ENCODE assay signal across 7 mouse cellular contexts in genomic region chr1:151500531-151501361, GRCm38 (mm10). TPM values are rescaled to one million over a fixed set of nuclear protein-coding genes. Genes with fewer than 3 reads are reported as not detected.
A peak's percentile ranks its signal among the peaks of the same experiment; 100 is the strongest.
DNase-seq lines count a peak whose midpoint lies in the region; ATAC-seq lines count a peak whose summit lies in the region.

TSS of gene Rnf2 (minus strand) at chr1:151500955.

- no peaks in the 10 kb centered on the region for H3K36me3 ChIP-seq in intestine, embryonic 15.5 days
- no peaks in the 10 kb centered on the region; the same call in 1 of the 2 replicates for H3K36me3 ChIP-seq in midbrain, embryonic 10.5 days

- peak within 1 kb of the TSS; percentile 98 for H3K9ac ChIP-seq in intestine, embryonic 15.5 days

- H3K4me2 ChIP-seq in intestine, embryonic 15.5 days (replicated peaks) = peak within 1 kb of the TSS; percentile 65

- H3K9me3 ChIP-seq in intestine, embryonic 15.5 days = no peaks in the 10 kb centered on the region
- no peaks in the 10 kb centered on the region for H3K9me3 ChIP-seq in midbrain, embryonic 10.5 days (replicated peaks)

- peak within 1 kb of the TSS; percentile 96 for H3K4me3 ChIP-seq in intestine, embryonic 15.5 days (replicated peaks)
- peak within 1 kb of the TSS; percentile 95 for H3K4me3 ChIP-seq in midbrain, embryonic 10.5 days

- H3K27me3 ChIP-seq in intestine, embryonic 15.5 days (replicated peaks) = no peaks in the 10 kb centered on the region
- H3K27me3 ChIP-seq in midbrain, embryonic 10.5 days (ENCODE audit: low read depth, poor library complexity, severe bottlenecking) = 0 out of 2 replicates have a peak, but pooled peaks cover 8% of the 10 kb centered on the region

- H3K4me1 ChIP-seq in intestine, embryonic 15.5 days (replicated peaks) = peaks cover 12% of the 10 kb centered on the region
- H3K4me1 ChIP-seq in midbrain, embryonic 10.5 days = peaks cover 17% of the 10 kb centered on the region

- DNase-seq in adrenal gland, adult 18-20 months (ENCODE audit: low spot score in 2 of 2) = peak; percentile 92 to 93
- peak; percentile 98 for DNase-seq in embryo, embryonic 11 days
- DNase-seq in gastrocnemius, postnatal 36 days = peak; percentile 90
- DNase-seq in left cerebral cortex, postnatal 25 days (ENCODE audit: low spot score in 2 of 2) = peak; percentile 88 to 90
- peak; percentile 95 for DNase-seq in midbrain, embryonic 10.5 days (ENCODE audit: low spot score)
- peak; percentile 81 for DNase-seq in right cerebral cortex, postnatal 4 days

- intact Hi-C loops in gastrocnemius, postnatal 36 days (cut with DNase I) = loop anchor here (5.0 kb wide), 1 partner anchor 207 kb away; no protein-coding TSS in a partner anchor
- intact Hi-C loops in left cerebral cortex, postnatal 25 days (cut with DNase I) = no loop called here

- peak; percentile 97 for ATAC-seq in intestine, embryonic 15.5 days

- peak within 1 kb of the TSS; percentile 99 for H3K27ac ChIP-seq in intestine, embryonic 15.5 days
- H3K27ac ChIP-seq in midbrain, embryonic 10.5 days (replicated peaks) = peak within 1 kb of the TSS; percentile 99

- 1% methylated on average over 70 of the region's 90 CpGs for WGBS in intestine, embryonic 15.5 days
- WGBS in midbrain, embryonic 10.5 days = under 1% methylated on average over 75 of the region's 90 CpGs

RNA-seq across cellular contexts. Expression of gene Rnf2, which starts in this region (rescaled TPM):
- 10 to 100 TPM; 46.3 to 67.1 TPM for total RNA-seq in adrenal gland, adult 18-20 months (2021)
- total RNA-seq in gastrocnemius, postnatal 36 days (2021) = 10 to 100 TPM; 11.5 to 13.4 TPM
- 57.4 and 68.1 TPM in 2 replicates for polyA plus RNA-seq in intestine, embryonic 15.5 days (2015; fragmentation: Nextera tagmentation; extraction: Ambion mirVana)
- 10 to 100 TPM; 28.6 to 29.9 TPM for total RNA-seq in left cerebral cortex, postnatal 25 days (2021)
- polyA plus RNA-seq in midbrain, embryonic 10.5 days (2016; fragmentation: Nextera tagmentation; extraction: Ambion mirVana) = 122 and 132 TPM in 2 replicates

Comparison
In these comparisons a context has a peak if more than half of its experiments do, and no peak if none do; other contexts are left out.
1. Peak in every context shown above with its lines: DNase-seq, ATAC-seq, H3K4me3 ChIP-seq and H3K27ac ChIP-seq.